Mouse (Mus musculus): Measurements from ENCODE around the gene Pde3a.

Pde3a gene

DNA sequence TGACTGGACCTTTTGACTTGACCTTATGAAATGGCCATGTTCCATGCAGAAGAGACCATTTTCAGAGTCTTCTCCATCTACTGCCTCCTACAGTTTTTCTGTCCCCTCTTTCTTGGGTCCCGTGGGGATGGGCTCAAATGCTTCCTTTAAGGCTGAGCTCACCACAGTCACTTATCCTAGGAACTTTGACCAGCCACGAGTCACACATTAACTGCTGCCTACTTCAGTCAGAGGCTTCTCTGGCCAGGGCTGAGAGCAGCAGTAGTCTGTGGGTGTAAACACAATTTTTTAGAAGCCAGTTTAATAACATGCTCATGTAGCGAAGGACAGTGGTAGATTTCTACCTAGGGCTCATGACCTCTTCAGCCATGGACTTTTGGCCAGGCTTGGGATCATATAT lies 79.0 kb downstream of the Pde3a start:
- DNase-seq (ENCODE audit: low spot score), result no peak

DNA sequence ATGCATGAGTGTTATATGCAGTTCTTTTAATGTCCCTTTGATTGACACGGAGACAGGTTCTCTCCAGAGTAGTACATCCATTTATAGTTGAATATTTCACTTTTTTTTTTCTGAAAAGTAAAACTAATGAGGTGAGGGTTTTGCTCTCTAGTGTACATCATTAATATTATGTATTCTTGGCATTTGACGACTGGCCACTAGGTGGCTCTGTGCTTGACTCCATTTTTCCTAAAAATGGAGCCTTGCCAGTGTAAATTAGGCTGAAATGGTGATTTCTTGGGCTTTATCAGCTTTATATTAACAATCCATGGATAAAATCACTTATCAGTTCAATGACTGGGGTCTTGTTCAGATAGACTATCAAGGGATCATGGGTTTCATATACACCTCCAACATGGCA lies 82.4 kb downstream of the Pde3a start:
- no peak for DNase-seq (ENCODE audit: low spot score)

DNA sequence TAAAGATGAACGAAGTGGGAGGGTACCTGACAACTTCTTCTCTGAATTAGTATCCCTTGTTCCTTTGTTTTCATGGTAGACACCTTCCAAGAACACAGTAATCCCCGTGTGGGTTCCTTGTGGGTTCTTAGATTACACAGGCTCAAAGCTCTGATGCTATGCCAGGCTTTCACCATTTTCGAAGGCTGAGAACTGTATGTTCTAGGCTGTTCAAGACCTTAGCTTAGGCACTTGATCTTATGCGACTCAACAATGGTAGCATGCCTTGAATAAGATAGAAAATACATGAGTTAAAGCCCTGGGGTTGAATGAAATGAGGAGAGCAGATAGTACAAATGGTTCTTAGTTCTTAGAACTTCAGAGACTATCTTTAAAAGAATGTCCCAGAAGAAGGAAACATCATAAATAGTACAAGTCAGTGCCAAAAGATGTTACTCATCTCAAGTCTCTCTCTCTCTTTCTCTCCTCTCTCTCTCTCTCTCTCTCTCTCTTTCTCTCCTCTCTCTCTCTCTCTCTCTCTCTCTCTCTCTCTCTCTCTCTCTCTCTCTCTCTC lies 83.6 kb downstream of the Pde3a start:
- no peak for DNase-seq (ENCODE audit: low spot score)

DNA sequence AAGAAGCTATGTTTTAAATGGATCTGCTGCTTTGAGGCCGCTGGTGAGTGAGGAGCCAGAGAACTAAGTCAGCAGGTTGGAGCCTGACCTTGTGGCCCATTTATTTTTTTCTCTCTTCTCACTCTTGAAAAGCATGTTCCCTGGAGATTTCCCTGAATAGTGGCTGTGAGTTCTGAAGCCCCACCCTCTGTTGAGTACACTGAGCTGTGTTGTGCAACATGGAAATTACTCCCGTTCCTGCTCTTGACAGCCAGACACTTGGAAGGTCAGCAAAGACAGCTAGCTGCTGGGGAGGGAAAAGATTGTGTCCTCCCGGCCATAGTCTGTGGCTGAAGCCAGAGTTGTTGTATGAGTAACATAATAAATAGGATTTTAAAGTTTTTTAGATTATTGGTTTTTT lies 84.2 kb downstream of the Pde3a start:
- DNase-seq (ENCODE audit: low spot score), result no peak

DNA sequence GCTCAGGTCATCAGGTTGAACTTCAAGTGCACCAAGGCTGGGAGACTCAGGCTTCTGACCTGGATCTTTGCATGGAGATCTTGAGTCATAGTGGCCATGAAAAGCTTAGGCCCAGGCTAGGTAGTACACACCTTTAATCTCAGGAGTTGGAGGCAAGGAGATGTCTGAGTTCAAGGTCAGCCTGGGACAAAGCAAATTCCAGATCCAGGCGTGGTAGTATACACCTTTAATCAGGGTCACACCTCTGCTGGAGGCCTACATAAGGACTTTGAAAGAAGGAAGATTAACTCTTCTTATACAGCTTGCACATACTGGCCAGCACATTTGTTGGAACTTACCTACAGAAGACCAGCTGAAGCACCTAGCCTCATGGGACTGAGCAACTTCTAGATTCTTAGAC lies 86.8 kb downstream of the Pde3a start:
- no peak for DNase-seq (ENCODE audit: low spot score)

DNA sequence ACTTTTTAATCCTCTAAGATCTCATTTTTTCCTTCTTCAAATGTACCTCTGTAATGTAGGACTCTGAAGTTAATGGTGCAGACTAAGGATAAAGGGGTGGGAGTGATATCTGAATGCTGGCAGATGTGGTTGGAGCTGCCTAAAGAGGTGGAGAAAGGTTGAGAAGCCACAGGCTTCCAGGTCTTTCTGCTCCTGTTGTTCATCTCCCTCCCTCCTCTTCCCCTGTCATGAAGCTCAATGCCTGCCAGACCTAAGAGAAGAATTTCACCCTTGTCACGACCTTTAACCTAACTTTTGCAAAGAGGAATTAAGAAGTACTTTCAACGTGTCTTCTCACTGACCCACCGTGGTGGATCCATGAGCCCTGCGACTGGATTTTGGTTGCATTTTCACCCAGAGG lies 87.4 kb downstream of the Pde3a start:
- DNase-seq (ENCODE audit: low spot score), result no peak

DNA sequence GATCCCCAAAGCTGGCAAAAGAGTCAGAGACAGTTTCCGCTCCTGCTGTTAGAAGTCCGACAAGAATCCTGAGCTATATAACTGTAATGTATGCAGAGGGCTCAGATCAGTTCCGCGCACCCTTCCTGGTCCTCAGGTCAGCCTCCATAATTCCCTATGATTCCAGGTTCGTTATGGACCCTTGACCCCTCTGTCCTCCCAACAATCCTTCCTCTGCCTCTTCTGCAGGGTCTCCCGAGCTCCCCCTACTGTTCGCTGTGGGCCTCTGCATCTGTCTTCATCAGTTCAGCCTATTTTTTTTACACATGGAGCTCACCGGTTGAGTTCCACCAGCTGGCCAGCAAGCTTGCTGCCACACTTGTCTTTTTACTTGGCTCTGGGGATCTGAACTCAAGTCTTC lies 88.6 kb downstream of the Pde3a start:
- DNase-seq (ENCODE audit: low spot score), result no peak

DNA sequence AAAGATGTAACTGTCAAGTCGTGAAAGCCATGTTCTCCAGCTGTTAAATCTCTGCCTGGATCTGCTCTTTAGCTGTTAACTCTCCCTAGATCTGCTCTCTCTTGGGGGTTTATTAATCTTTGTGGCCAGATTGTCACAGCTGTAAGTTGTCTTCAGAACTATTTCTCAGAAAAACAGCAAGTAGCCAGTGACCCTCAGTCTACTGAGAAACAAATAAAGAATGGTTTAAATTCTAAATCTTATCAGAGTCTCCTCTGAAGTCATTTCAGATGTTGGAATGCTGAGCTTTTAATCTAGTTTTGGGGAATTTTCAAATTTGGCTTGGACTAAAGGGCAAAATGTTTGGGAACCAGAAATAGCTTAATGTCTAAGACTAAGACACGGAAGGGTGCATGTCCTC lies 92.3 kb downstream of the Pde3a start:
- no peak for DNase-seq (ENCODE audit: low spot score)

DNA sequence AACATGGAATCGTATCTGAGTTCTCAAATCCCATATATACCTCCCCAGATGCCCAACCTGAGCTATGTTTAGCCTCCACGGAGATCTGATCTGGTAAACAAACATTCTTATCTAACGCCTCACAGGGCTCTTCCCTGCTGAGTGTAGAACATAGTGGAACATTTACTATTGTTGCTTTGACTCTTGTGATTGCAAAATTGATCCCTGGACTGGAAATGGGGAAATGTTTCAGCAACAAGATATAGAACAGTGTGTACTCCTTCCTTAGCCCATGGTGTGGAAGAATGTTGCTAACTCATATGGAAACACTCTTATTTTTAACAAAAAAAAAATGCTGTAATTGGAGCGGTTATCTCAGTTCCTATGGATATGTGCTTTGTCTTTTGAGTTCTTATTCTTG lies 98.8 kb downstream of the Pde3a start:
- no peak for DNase-seq (ENCODE audit: low spot score)

DNA sequence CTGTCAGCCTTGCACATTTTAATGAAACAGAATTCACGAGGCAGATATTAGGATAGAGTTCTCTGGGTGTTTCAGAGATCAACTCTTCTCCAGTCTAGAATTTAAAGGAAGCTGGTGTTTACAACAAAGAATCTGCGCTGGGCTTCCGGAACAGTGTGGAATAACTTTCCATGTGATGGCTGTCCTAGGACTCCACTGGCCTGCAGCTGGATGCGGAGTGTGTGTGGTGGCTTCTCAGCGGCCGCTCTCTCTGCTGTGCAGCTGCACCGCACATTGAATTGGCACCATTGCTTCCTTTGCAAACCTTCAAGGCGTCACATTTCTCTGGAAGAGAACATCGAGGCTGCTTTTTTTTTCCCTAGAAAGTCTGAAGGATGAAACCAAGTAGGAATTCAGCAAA lies 99.5 kb downstream of the Pde3a start:
- DNase-seq (ENCODE audit: low spot score), result no peak

DNA sequence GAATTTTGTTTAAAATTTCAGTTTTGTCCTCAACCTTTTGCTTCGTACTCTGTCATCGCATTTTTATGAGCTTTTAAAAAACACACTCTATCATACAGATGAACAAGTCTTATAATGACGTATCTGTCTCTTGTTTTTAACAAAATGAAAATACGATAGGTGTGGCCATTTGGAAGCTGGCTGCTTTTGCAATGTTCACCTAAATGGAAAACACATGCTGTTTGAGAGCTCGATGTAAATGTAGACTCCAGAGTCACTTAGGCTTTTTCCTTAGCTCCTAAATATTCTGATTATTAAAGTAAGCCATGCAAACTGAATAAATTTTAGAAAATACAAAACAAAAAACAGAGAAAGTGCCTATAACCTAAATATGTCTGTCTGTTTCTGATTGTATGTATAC lies 101.2 kb downstream of the Pde3a start:
- no peak for DNase-seq (ENCODE audit: low spot score)

DNA sequence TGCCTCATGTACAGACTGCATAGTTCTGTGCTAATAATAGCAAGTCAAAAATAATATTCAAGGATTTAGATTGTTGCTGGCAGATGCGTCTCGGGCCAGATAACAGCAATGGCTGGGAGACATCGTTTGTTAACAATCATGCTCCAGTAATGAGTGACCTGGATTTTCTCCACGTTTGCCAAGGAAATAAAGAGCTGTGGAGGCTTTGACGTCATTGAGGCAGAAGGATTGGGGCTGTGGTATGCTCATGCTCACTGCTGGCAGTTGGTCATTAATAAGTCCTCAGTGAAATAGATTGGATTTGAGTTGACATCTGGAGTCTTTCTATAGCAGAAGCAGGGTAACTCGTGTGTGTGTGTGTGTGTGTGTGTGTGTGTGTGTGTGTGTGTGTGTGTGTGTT lies 103.2 kb downstream of the Pde3a start:
- DNase-seq (ENCODE audit: low spot score), result no peak

DNA sequence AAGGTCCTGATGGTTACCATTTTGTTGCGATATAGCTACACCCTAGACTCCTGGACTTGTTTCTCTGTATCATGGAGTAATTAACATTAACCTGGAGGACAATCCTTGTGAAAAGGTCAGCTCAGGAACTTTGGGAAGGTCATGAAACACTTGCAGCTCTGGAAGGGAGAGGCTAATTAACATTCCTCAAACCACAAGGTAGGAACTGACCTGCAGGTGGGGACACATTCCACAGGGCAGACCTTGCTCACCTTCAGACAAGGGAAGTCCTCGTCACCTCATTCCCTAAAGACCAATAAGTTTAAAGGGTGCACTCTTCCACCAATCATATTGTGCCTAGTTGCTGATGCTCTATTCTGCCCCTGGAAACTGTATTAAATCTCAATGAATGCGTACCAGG lies 114.6 kb downstream of the Pde3a start:
- no peak for DNase-seq (ENCODE audit: low spot score)

DNA sequence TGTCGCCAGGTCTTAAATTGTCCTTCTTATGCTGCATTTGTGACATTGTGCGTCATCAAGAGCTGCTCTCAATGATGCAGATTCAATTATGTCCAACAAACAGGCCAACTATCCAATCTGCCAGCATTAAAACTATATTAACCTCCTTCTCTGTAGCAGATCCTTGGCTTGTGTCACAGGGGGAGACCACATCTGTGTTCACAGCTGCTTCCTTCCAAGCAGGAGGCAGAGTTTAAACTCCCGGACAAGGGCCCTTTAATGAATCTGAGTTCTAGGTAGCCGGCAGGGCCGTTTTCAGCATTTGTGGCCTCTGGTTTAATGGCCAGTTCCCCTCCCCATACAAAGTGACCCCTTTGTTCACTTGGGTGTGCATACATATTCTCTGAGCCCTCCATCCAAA lies 118.0 kb downstream of the Pde3a start:
- no peak for DNase-seq (ENCODE audit: low spot score)

DNA sequence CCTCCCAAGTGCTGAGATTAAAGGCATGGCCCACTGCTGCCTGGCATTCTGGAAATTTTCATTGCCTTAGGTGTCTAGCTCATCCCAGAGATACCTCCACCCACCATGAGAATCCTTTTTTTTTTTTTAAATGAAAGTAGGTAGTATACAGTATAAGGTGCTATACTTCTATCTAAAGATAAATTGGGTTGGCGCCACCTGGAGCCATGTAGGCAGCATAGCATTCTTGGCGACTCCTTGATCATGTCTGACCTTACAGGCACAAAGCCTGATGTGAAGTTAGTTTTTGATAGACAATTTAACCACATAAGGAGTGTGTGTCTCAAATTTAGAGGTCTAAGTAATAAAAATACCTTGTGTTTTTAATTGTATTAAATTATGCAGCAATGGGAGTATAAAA lies 123.6 kb downstream of the Pde3a start:
- no peak for DNase-seq (ENCODE audit: low spot score)

DNA sequence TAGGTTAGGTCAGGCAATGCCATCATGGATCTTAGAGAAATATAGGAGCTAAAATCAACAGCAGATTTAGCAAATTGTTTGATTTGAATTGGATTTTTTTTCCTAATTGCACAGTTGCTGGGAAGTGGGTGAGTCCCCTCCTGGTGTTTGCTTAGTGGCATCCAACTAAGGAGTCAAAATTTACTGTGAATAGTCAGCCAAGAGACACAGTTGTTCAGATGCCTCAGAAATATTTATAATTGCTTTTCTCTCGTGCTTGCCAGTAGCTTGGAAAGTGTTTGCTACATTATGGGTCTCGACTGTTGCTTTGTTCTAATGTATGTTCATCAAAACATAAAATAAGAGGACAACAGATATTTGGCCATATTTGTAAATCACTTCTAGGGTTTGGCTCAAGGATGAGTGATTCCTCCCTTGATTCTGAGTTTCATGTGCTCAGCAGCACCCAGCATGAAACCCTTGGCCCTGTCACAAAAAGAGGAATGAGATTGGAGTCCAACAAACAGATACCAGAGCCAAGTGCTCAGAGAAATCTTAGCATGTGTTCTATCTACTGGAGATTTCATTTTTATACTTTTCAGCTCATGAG lies 125.5 kb downstream of the Pde3a start:
- no peak for DNase-seq (ENCODE audit: low spot score)

DNA sequence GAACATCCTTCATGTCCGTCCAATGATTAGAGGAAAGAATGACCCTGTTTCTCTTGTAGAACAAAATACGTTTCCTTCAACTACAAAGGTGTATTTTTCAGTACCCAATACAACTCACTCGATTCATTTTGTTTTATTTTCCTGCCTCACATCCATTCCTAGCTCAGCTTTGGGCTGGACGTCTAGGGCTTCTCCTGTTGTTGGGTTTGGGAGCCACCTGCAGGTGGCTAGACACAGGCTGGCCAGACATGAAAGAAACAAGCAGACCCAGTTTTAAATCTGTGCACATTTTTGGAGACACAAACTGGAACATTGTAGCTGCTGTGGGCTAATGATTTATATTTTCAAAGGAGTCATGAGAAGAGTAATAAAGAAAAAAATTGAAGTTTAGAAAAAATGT lies 126.1 kb downstream of the Pde3a start:
- DNase-seq (ENCODE audit: low spot score), result no peak

DNA sequence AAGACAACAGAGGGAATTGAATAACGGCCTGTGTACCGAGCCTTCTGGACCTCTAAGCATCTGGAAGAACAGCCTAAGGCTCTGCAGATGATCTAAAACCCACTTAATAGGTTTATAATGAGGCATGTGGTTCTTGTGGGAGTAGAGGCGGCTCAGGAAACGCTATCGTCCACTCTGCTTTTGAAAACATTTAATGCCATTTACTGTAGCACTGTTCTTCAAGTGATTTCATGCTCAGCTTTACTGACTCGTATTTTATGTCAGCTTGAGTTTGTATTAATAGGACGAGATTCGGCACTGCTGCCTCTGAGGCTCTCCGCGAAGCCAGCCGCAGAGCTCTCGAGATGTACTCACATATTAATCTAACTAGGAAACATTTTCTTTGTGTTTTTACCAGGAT lies 131.9 kb downstream of the Pde3a start:
- no peak for DNase-seq (ENCODE audit: low spot score)

DNA sequence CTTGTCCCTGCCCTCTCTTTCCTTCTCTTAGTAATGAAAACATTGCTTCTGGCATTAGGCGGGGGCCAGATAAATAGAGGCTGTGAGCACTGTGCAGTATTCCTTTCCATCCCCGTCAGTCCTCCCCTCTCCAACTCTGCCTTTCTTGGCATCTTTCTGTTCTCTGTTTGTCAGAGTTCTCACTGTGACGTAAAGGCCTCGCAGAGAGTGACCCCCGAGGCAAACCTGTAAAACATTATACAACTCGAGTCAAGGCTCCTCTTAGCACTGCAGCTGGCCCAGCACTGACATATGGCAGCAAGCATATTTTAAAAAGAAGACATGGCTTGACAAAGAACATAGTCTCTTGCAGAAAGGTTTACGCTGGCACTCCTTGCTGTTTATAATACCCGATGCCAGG lies 132.4 kb downstream of the Pde3a start:
- no peak for DNase-seq (ENCODE audit: low spot score)

DNA sequence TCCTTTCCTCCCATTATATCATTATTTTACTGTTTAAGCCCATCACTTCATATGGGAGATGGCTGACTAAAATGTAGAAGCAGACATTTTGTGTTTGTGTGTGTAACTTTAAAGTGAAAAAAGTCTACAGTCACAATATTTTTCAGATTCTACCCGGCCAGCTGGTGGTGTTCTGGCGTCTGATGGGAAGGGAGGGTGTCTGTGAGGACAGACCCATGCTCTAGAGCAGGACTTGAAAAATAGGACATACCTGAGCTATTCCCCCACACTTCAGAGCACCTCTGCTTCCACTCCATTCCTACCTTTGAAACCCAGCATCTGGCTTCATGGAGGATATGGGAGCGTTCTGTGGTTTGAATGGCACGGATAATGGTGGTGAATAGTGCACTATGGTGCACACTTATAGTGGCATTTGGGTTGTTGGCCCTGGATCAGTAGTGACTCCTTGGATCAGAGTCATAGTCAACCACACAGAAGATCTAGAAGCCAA lies 132.9 kb downstream of the Pde3a start:
- no peak for DNase-seq (ENCODE audit: low spot score)

DNA sequence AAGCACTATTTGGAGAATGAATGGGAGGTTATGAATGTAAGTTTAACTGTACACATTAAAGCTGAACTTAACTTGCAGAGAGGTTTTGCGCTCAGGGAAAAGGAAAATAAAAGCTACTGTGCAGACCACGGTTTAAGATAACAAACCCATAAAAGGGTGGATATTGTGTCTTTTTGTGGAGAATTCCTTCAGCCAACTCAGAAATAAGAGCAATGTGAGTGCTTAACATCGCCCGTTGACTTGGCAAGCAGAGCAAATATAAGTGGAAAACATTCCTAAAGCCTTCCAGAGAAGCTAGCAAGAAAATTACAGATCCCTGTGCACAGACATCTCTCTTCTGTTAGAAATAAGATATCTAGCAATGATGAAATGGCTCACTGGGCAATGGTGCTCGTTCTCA lies 139.0 kb downstream of the Pde3a start:
- no peak for DNase-seq (ENCODE audit: low spot score)

DNA sequence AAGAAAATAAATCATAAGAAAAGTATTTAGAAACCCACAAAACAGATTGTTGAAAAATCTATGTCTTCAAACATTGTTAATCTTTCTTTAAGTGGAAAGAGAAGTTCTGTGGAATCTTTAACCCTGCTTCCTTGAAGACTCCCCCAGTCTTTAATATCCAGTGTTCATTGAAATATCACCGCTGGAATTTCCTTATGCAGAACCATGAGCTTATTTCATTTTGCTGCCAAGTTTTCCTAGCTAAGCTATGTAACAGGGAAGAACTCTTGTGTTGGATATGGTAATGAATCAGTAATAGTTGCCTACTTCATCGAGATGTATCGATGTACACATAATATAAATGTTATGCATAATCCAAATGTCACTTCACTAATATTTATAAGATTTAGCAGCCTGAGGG lies 146.9 kb downstream of the Pde3a start:
- DNase-seq (ENCODE audit: low spot score), result no peak

DNA sequence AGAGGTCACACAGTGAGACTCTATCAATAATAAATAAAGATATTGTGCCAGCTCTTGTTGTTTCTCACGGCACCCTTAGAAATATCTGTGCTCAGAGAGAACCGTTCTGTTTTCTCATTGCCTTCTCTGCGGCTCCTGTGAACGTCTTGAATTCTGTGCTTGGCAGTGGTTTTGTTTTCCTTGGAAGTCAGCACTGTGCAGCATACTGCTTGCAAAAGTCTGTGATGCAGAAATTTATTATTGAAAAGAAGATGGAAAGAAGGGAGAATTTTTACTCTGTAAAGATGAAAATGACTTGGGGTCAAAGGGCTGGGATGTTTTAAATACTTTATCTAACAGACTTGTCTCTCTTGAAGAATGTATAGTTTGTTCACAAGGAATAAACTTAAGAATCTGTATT lies 150.3 kb downstream of the Pde3a start:
- DNase-seq (ENCODE audit: low spot score), result no peak

DNA sequence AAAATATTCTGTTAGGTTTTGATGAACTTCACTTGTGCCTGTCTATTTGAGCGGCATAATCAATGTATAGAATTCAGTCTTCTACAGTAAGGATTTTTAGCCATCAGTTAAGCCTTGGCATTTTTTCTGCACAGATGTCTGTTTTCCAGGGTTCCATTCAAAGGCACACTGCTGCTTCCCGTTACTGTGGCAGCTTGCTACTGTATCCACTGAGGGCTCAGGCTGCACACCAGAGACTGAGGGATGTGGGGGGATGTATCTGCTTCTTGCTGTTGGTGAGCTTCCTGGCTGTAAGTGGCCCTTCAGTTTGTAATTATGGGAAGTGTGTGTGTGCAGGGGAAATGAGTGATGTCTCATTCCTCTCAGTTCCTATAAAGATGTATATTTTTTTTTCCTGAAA lies 154.9 kb downstream of the Pde3a start:
- no peak for DNase-seq (ENCODE audit: low spot score)

DNA sequence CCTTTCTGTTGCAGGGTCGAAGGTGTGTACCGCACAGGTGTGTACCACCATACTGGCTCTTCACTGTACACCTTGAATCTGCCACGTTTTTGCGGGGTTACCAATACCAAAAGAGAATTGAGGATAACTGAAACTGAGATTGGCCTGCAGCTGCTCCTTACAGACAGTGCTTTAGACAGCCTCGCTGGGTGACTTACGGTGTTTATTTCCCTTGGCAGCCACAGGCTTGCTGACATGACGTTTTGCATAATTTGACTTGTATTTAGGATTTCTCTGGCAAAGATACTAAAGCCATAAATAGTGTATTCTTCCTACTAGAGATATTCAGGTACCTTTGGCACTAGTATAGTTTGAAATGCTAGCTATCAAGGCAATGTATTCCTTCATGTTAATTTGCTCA lies 155.6 kb downstream of the Pde3a start:
- DNase-seq (ENCODE audit: low spot score), result no peak
